Mouse (Mus musculus) forebrain, embryonic 14.5 days (tissue): ENCODE results near the gene Ltbp4. TPM values are rescaled to one million over a fixed set of nuclear protein-coding genes. Genes with fewer than 3 reads are reported as not detected.

Experiments used
- ATAC-seq: fragments of 200-750 bp; cut with Nextera tagmentation; 2 replicates; pipeline ENCODE4 v1.8.0; 2017; ENCODE audit warnings: mild to moderate bottlenecking, moderate library complexity
- DNase-seq: peaks from one replicate; pipeline ENCODE4 v3.0.0-alpha.2; 2015; ENCODE audit warnings: low spot score
- H3K27ac ChIP-seq: fragments of 300-500 bp; sonication (generic); 2 replicates; pipeline ENCODE4 v1.5.1; 2014; ENCODE audit warnings: low read depth, mild to moderate bottlenecking, control low read depth, low read length, moderate library complexity
- H3K27me3 ChIP-seq: fragments of 300-500 bp; sonication (generic); replicated peaks from 2 replicates; pipeline ENCODE4 v1.6.1; 2014; ENCODE audit warnings: low read length, control low read depth, mixed read lengths; ENCODE audit not compliant: control insufficient read depth, insufficient read depth
- H3K36me3 ChIP-seq: fragments of 300-500 bp; sonication (generic); 2 replicates; pipeline ENCODE4 v1.6.1; 2014; ENCODE audit warnings: low read length, control low read depth; ENCODE audit not compliant: control insufficient read depth, insufficient read depth
- H3K4me1 ChIP-seq: fragments of 300-500 bp; sonication (generic); 2 replicates; pipeline ENCODE4 v1.6.1; 2014; ENCODE audit warnings: antibody characterized with exemption, low read length, control low read depth; ENCODE audit not compliant: control insufficient read depth, insufficient read depth
- H3K4me2 ChIP-seq: fragments of 300-500 bp; sonication (generic); 2 replicates; pipeline ENCODE4 v1.6.1; 2014; ENCODE audit warnings: mild to moderate bottlenecking, control low read depth, low read length
- H3K4me3 ChIP-seq: fragments of 300-500 bp; sonication (generic); 2 replicates; pipeline ENCODE4 v1.5.1; 2014; ENCODE audit warnings: low read depth, low read length, control low read depth
- H3K9ac ChIP-seq: fragments of 300-500 bp; sonication (generic); 2 replicates; pipeline ENCODE4 v1.6.1; 2014; ENCODE audit warnings: mild to moderate bottlenecking, low read length, control low read depth, moderate library complexity
- H3K9me3 ChIP-seq: fragments of 300-500 bp; sonication (generic); replicated peaks from 2 replicates; pipeline ENCODE4 v1.6.1; 2016; ENCODE audit warnings: low read length, control low read depth, mixed read lengths; ENCODE audit not compliant: control insufficient read depth
- WGBS: fragments of 180-500 bp; shearing (Covaris S2); extraction: QIAGEN DNeasy Blood & Tissue Kit; methylation state at CpG from one replicate; pipeline ENCODE4 v1.1.7; 2014; 5-methylcytosine and 5-hydroxymethylcytosine counted together
- polyA plus RNA-seq: library from polyadenylated mRNA; unstranded; fragments of >200 nt; fragmentation: Nextera tagmentation; extraction: Ambion mirVana; gene quantifications from 2 replicates; pipeline ENCODE4 v1.2.1, GENCODE M21; 2014

Gene Ltbp4
- polyA plus RNA-seq, 1 experiment from 2014 or later = 8.0 TPM

- H3K9ac ChIP-seq = peak overlapping the region; percentile 63
- H3K4me3 ChIP-seq = peak overlapping the region; percentile 44
- WGBS = 1% methylated on average over 37 of the region's 39 CpGs
- H3K36me3 ChIP-seq = 0 out of 2 replicates have a peak, but pooled peaks cover 2% of the 10 kb centered on the region
- DNase-seq (peak; percentile 79), ATAC-seq (no peak; the same call in 1 of the 2 replicates)
- H3K27me3 ChIP-seq = peaks cover 72% of the 10 kb centered on the region
- peaks cover 13% of the 10 kb centered on the region for H3K4me1 ChIP-seq
- peak overlapping the region; percentile 84 for H3K4me2 ChIP-seq
- H3K27ac ChIP-seq = no peak overlapping the region
- no peaks in the 10 kb centered on the region for H3K9me3 ChIP-seq
These were observed 4.9 kb downstream of the Ltbp4 start for GRCm38 (mm10) chr7:27332353-27333199.

- Histone ChIP-seq H3K36me3 (0 out of 2 replicates have a peak, but pooled peaks cover 2% of the 10 kb centered on the region), H3K9ac (no peak overlapping the region), H3K4me2 (peak overlapping the region; percentile 84; the same call in 1 of the 2 replicates), H3K9me3 (no peaks in the 10 kb centered on the region), H3K27ac (no peak overlapping the region), H3K27me3 (peaks cover 75% of the 10 kb centered on the region), H3K4me3 (0 out of 2 replicates have a peak overlapping the region, but pooled peaks have one; percentile 44), H3K4me1 (peaks cover 8% of the 10 kb centered on the region)
- DNase-seq (no peak), ATAC-seq (no peak)
- 10% methylated on average over 8 of the region's 8 CpGs for WGBS
These were observed 5.6 kb downstream of the Ltbp4 start for GRCm38 (mm10) chr7:27331854-27332253.

- Histone ChIP-seq H3K4me3 (no peak overlapping the region), H3K4me2 (no peak overlapping the region), H3K36me3 (0 out of 2 replicates have a peak, but pooled peaks cover 2% of the 10 kb centered on the region), H3K4me1 (peaks cover 8% of the 10 kb centered on the region), H3K9ac (no peak overlapping the region), H3K9me3 (no peaks in the 10 kb centered on the region), H3K27ac (no peak overlapping the region), H3K27me3 (peaks cover 77% of the 10 kb centered on the region)
- ATAC-seq (no peak), DNase-seq (no peak)
- WGBS = 3% methylated on average over 8 of the region's 8 CpGs
These were observed 6.0 kb downstream of the Ltbp4 start for GRCm38 (mm10) chr7:27331541-27331851.

GRCm38 (mm10) chr7:27330709-27331540, 6.6 kb downstream of the Ltbp4 start:
- no peak overlapping the region for H3K9ac ChIP-seq

GRCm38 (mm10) chr7:27329981-27330380, 7.5 kb downstream of the Ltbp4 start:
- ATAC-seq (no peak), DNase-seq (no peak)
- H3K4me3 ChIP-seq = peak overlapping the region; percentile 26; the same call in 1 of the 2 replicates
- H3K4me2 ChIP-seq = peak overlapping the region; percentile 52
- no peaks in the 10 kb centered on the region for H3K9me3 ChIP-seq
- 0 out of 2 replicates have a peak, but pooled peaks cover 2% of the 10 kb centered on the region for H3K36me3 ChIP-seq
- no peak overlapping the region for H3K27ac ChIP-seq
- peaks cover 14% of the 10 kb centered on the region for H3K4me1 ChIP-seq
- no peak overlapping the region for H3K9ac ChIP-seq
- peaks cover 91% of the 10 kb centered on the region for H3K27me3 ChIP-seq
- 24% methylated on average over 17 of the region's 17 CpGs for WGBS

More at GRCm38 (mm10) chr7:27330709-27331540, 6.6 kb downstream of the Ltbp4 start:
- H3K9me3 ChIP-seq = no peaks in the 10 kb centered on the region
- H3K4me1 ChIP-seq = peaks cover 10% of the 10 kb centered on the region
- H3K4me3 ChIP-seq = peak overlapping the region; percentile 26
- no peak; the same call in 1 of the 2 replicates for ATAC-seq
- DNase-seq = peak; percentile 77
- H3K36me3 ChIP-seq = 0 out of 2 replicates have a peak, but pooled peaks cover 2% of the 10 kb centered on the region
- H3K27me3 ChIP-seq = peaks cover 83% of the 10 kb centered on the region
- peak overlapping the region; percentile 52 for H3K4me2 ChIP-seq
- H3K27ac ChIP-seq = no peak overlapping the region
- WGBS = 2% methylated on average over 39 of the region's 39 CpGs

- Histone ChIP-seq H3K4me1 (peaks cover 14% of the 10 kb centered on the region), H3K4me2 (peak overlapping the region; percentile 45; the same call in 1 of the 2 replicates), H3K27ac (no peak overlapping the region), H3K36me3 (0 out of 2 replicates have a peak, but pooled peaks cover 2% of the 10 kb centered on the region), H3K27me3 (peaks cover 86% of the 10 kb centered on the region), H3K9me3 (no peaks in the 10 kb centered on the region), H3K4me3 (peak overlapping the region; percentile 13; the same call in 1 of the 2 replicates), H3K9ac (no peak overlapping the region)
- WGBS = 5% methylated on average over 45 of the region's 45 CpGs
- ATAC-seq (peak; percentile 41), DNase-seq (peak; percentile 84)
These were observed 8.1 kb downstream of the Ltbp4 start for GRCm38 (mm10) chr7:27329326-27329947.

- 46% methylated on average over 16 of the region's 16 CpGs for WGBS
These were observed 8.8 kb downstream of the Ltbp4 start for GRCm38 (mm10) chr7:27328648-27329047.

GRCm38 (mm10) chr7:27328161-27328560, 9.3 kb downstream of the Ltbp4 start:
- H3K9ac ChIP-seq = no peak overlapping the region
- H3K4me3 ChIP-seq = no peak overlapping the region
- peaks cover 13% of the 10 kb centered on the region for H3K4me1 ChIP-seq
- H3K4me2 ChIP-seq = no peak overlapping the region
- H3K36me3 ChIP-seq = 0 out of 2 replicates have a peak, but pooled peaks cover 2% of the 10 kb centered on the region
- DNase-seq (no peak), ATAC-seq (no peak)
- peaks cover 77% of the 10 kb centered on the region for H3K27me3 ChIP-seq
- H3K9me3 ChIP-seq = no peaks in the 10 kb centered on the region
- no peak overlapping the region for H3K27ac ChIP-seq
- 88% methylated on average over 11 of the region's 11 CpGs for WGBS

More at GRCm38 (mm10) chr7:27328648-27329047, 8.8 kb downstream of the Ltbp4 start:
- Histone ChIP-seq H3K36me3 (0 out of 2 replicates have a peak, but pooled peaks cover 2% of the 10 kb centered on the region), H3K9ac (no peak overlapping the region), H3K27me3 (peaks cover 80% of the 10 kb centered on the region), H3K4me2 (no peak overlapping the region), H3K4me1 (peaks cover 14% of the 10 kb centered on the region), H3K9me3 (no peaks in the 10 kb centered on the region), H3K4me3 (no peak overlapping the region), H3K27ac (no peak overlapping the region)
- ATAC-seq = no peak
- DNase-seq = no peak
